Mouse (Mus musculus): Measurements from ENCODE around the gene Otud3.
"Not testable (repeated sequence)": the region's sequence is repeated elsewhere in the genome, so short reads cannot be mapped to it uniquely, and the experiment has no call there.

The Otud3 gene

DNA sequence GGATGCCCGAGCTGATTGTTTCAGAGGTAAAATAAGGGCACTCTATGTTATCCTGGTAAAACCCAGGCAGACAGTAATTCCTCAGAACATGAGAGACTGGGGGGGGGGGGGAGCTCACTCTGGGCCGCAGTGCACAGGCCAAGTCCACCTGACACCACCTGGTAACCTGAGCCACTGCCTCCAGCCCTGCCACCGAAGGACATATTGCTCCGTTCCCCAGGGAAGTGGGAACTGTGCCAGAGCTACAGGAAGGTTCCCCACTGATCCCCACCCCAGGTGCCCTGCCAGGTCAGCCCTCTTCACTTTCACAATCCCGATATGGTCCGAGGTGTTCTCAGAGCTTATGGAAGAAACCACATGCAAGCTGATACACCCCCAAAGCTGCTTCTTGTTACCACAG lies 21.1 kb downstream of the Otud3 start:
- no peak for DNase-seq (ENCODE audit: low read depth, low spot score)

GRCm38 (mm10) chr4:138889635-138890034 lies 24.1 kb downstream of the Otud3 start:
- no peak for DNase-seq (ENCODE audit: low read depth, low spot score)

- no peak for DNase-seq (ENCODE audit: low read depth, low spot score)
These were observed 24.6 kb downstream of the Otud3 start for GRCm38 (mm10) chr4:138889165-138889564.

DNA sequence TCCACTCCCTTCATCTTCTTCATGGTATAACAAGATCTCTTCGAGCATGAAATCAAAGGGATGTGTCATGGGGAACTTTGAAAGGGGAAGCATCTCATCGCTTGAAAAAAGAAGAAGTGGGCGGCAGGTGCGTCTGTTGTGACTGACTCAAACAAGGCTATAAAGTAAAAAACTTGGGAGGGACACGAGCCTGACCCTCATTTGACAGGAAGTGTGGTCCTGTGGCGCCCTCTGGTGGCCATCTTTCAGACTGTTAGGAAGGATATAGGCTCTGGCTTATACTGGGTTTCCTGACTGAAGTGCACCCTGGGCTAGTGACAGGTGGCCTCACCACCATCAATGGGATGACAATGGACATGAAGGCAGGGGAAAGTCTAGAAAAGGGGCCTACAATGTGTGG lies 29.5 kb downstream of the Otud3 start:
- peak; percentile 87 for DNase-seq (ENCODE audit: low read depth, low spot score)

DNA sequence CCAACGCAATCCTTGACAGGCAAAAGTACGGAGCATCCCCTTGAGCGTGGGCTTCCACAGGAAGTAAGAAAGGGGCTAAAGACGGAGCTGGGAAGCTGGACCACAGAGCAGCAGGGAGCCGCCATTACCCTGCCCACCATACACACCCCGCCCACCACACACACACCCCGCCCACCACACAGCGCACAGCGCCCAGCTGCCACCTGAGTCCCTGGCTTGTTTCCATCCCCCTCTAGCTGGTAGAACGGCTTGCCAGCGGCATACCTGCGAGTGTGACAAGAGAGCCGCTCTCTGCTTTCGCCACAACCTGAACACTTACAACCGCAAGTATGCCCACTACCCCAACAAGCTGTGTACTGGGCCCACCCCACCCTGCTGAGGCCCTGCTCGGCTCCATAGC lies 31.6 kb downstream of the Otud3 start:
- no peak for DNase-seq (ENCODE audit: low read depth, low spot score)

- no peak for DNase-seq (ENCODE audit: low read depth, low spot score)
These were observed 32.7 kb downstream of the Otud3 start for GRCm38 (mm10) chr4:138880811-138881584.

GRCm38 (mm10) chr4:138879808-138880207 lies 33.9 kb downstream of the Otud3 start:
- no peak for DNase-seq (ENCODE audit: low read depth, low spot score)

GRCm38 (mm10) chr4:138878783-138879182 lies 35.0 kb downstream of the Otud3 start:
- no peak for DNase-seq (ENCODE audit: low read depth, low spot score)

DNA sequence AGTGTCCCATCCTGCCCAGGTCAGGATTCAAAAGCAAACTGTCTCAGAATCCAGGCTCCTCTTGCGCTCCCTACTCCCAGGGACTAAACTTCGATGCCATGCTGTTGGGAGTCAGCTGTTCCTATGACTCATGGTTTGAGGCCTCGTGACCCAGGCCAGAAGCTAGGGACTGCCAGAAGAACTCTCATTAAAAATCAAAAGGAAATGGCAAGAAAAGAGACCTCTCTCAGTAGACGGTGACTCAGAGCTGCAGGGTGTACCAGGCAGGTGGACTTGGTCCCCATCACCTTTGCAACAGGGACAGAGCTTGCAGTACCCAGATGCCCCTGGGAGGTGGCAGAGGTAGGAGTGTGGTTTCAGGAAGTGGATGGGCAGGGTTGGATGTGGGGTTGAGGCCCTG lies 36.0 kb downstream of the Otud3 start, which contains the start of gene Pla2g2e:
TSS of gene Pla2g2e (plus strand) at position 212 of the 400 bp plus-strand sequence.
- DNase-seq (ENCODE audit: low read depth, low spot score) = no peak

DNA sequence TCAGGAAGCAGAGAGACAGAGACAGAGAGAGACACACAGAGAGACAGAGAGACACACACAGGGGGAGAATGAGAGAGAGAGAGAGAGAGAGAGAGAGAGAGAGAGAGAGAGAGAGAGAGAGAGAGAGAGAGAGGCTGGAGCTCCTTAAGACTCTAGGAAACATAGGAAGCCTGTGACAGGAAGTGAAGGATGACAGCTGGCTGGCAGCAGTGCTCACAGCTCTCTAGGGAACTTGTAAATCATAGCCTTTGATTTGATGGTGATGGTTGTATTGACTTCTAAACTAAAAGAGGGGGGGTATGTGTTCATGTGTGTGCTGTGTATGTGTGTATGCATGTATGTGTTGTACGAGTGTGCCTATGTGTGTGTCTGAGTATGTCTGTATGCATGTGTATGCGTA lies 37.8 kb downstream of the Otud3 start:
- DNase-seq (ENCODE audit: low read depth, low spot score) = no peak

GRCm38 (mm10) chr4:138875275-138875674 lies 38.5 kb downstream of the Otud3 start:
- DNase-seq (ENCODE audit: low read depth, low spot score) = not testable (repeated sequence)

GRCm38 (mm10) chr4:138873864-138874263 lies 39.9 kb downstream of the Otud3 start, which contains the start of gene Gm13030:
Gene Gm13030, minus strand, starts transcription at chr4:138873964.
- DNase-seq (ENCODE audit: low read depth, low spot score) = no peak

- DNase-seq (ENCODE audit: low read depth, low spot score) = no peak
These were observed 45.1 kb downstream of the Otud3 start for GRCm38 (mm10) chr4:138868666-138869065.

DNA sequence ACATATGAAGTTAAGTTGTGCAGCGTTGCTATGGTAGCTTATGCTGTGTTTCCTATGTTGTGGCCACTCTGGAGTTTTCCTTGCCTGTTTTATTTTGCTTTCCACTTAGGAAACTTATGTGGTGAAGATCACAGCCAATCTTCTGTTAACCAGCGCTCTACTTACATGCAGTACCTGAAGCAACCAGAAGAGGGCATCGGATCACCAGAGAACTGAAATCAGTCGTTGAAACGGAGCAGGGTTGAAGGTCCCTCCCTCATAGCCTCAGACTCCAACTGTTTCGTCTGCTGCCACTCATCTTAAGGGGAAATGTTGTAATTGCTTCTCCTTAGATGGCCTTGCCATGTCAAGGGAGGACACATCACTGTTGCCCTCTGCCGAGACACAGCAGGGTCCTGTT lies 47.3 kb downstream of the Otud3 start:
- DNase-seq (ENCODE audit: low read depth, low spot score) = peak; percentile 77

DNA sequence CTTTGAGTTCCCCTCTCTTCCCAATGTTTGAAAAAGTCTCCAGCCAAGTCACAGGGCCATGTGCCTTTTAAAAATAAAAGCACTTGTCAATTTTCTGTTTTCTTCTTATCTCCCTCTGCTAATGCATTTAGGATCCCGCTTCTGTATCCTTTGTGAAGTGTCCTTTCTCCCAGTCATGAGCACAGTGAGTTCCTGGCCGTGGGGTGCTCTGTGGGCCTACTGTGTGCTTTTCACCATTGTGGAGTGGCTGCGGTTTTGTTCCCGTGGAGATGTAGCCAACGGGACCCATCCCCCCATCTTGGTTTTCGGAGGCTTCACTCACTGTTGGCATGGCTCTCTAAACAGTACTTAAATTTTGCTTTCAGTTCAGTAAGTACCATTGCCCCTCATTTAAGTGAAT lies 47.8 kb downstream of the Otud3 start:
- DNase-seq (ENCODE audit: low read depth, low spot score) = no peak

DNA sequence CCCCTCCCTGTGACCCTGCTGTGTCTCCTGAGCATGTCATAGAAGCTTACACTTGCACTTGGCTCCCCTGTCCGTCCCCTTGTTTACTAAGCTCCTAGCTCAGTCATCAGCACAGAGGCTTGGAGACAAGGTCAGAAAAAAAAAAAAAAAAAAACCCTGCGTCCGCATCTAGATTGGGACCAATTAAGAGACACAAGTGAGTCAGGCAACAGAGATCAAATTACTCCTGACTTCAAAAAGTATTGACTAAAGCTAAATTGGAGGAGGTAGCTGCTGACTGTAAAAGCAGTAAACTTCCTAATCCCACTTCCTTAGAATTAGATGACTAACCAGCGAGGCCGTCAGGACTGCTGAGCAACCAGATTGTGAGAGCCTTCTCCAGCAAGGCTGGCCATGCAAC lies 48.7 kb downstream of the Otud3 start:
- no peak for DNase-seq (ENCODE audit: low read depth, low spot score)

GRCm38 (mm10) chr4:138863344-138863998 lies 50.3 kb downstream of the Otud3 start, which contains the start of gene Pla2g5:
Gene Pla2g5, minus strand, starts transcription at chr4:138863482.
- DNase-seq (ENCODE audit: low read depth, low spot score) = no peak

DNA sequence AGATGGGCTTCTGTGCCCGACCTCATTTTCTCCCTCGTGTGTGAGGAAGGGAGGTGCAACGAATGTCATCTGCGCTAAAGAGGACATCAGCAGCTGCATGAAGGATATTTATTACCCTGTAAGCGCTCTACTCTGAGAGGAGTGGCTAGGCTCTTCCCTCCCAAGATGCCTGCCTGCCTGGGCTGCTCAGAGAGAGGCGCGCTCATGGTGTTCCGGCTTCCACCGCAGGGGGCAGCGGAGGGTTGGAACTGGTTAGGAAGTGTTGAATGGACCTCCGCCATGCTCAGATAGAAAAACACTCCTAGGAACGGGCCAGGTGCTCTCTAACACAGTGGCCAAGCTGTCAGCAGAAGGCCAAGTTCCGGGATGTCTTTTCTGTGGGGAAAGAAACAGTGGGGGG lies 54.0 kb downstream of the Otud3 start:
- DNase-seq (ENCODE audit: low read depth, low spot score) = peak; percentile 84

DNA sequence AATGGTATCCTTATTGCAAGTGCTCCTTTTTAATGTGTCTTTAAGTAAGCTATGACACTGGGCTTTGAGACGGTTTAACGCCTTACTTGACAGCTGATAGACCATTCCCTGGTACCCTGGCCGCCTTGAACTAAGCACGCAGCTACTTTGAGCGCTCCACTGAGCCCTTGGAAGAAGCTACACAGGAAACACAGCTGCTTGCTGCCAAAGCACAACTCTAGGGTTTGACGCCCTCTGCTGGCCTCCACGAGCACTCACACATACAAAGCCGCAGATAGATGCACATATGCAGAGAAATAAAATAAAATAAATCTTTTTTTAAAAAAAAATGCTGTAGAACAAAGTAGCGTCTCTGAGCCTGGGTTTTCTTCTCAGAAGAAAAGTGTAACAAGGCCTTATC lies 54.5 kb downstream of the Otud3 start:
- DNase-seq (ENCODE audit: low read depth, low spot score) = peak; percentile 66

DNA sequence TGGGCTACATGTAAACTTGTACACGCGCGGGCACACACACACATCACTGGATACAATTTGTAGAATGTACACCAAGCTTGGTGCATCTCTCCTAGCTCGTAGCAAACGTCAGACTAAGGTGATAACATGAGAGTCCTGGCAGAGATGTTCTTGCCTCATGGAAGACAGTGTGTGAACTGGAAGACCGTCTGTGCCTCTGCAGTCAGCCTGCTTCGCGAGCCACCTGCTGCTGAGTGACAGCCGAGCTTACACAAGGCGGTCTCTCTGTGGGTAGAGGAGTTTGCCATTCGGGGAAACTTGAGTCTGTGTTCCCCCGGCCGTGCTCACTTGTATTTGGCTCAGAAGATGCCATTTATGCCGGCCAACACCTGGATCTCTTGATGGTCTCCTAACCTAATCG lies 55.3 kb downstream of the Otud3 start:
- no peak for DNase-seq (ENCODE audit: low read depth, low spot score)

DNA sequence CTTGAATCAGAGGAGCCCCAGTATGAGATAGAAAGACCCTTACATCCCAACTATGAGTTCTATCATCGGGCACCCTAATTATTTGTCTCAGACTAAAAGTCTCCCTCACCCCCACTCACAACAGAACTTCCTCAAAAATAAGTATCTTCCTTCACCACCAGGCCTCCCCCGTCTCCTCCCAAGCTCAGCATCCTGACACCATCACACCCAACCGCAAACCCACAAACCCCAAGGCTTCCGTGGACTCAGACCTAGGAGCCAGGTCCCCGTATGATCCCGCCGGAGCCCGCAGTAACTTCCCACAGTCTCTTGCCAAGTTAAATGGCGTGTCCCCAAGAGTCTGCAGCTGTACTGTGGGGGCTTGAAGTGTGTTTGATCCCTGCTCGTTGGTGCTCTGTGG lies 56.2 kb downstream of the Otud3 start:
- DNase-seq (ENCODE audit: low read depth, low spot score) = no peak

- peak; percentile 91 for DNase-seq (ENCODE audit: low read depth, low spot score)
These were observed 57.3 kb downstream of the Otud3 start for GRCm38 (mm10) chr4:138856491-138856890.

DNA sequence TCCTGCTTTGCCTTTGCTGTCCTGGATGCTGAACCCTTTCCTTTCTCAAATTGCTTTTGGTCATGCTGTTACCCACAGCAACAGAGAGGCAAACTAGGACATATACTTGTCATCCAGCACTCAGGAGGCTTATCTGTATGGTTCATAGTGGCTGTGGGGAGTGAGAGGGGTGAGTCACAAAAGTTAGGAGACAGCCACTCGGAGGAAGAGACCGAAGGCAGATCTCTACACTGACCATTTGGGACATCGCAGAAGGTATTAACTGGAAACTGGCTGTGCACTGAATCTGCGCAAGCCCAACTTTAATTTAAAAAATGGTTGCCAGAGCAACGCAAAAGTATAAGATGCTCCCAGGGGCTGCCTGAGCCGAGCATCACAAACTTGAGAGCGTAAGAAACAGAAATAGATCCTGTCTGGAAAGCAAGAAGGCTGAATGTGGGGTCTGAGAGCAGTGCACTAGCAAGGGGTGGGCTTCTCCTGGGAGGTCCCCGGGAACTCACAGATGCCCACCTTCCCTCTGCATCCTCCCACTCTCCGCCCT lies 58.6 kb downstream of the Otud3 start:
- no peak for DNase-seq (ENCODE audit: low read depth, low spot score)

Measured in mesoderm, embryonic 11.5 days (tissue).